Mouse (Mus musculus): Measurements from ENCODE around the gene Spr. TPM values are rescaled to one million over a fixed set of nuclear protein-coding genes. Genes with fewer than 3 reads are reported as not detected.
A peak's percentile ranks its signal among the peaks of the same experiment; 100 is the strongest.
"Not testable (repeated sequence)": the region's sequence is repeated elsewhere in the genome, so short reads cannot be mapped to it uniquely, and the experiment has no call there.

Spr gene
- polyA plus RNA-seq (2016; fragmentation: Nextera tagmentation; extraction: Ambion mirVana), result 57.4 and 59.1 TPM in 2 replicates

DNA sequence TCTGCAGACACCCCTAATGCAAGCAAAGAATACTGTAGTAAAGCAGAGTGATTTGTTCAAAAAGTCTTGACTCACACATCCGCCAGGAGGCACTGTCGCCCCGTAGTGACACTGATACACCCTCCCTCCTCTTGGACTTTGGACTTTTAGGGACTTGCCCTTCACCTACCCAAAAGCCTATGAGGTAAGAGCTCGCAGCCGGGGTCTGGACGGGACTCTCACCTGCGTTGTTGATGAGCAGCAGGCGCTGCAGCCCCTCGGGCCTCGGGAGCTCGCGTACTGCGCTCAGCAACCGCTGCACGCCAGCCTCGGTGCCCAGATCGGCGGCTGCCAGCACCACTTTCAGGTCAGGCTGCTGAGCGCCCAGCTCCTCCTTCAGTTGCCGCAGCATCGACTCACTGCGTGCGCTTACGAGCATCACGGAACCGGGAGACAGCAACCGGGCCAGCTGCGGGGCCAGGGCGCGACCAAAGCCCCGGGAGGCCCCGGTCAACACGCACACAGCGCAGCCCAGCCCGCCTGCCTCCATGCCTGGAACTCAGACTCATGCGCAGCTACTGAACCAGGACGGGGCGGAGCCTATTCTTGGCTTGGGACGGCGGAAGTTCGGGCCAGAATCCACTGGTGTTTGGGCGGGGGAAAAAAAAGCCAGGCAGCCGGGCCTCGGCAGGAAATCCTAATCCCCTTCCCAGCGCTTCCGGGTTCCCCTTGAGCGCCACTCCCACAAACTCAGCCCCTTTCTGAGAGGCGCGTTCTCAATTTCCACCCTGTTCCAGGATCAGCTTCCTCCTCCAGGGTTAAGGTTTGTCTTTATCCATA is at the start of gene Spr:
Gene Spr, minus strand, starts transcription at position 550 of the 819 bp plus-strand sequence.
- H3K4me1 ChIP-seq, result peaks cover 15% of the 10 kb centered on the region
- peak within 1 kb of the TSS; percentile 66 for H3K4me3 ChIP-seq
- under 1% methylated on average over 49 of the region's 49 CpGs for WGBS
- H3K36me3 ChIP-seq (replicated peaks), result peaks cover 19% of the 10 kb centered on the region
- peak; percentile 89 for DNase-seq (ENCODE audit: extremely low spot score, low spot score)
- peak within 1 kb of the TSS; percentile 89 for H3K27ac ChIP-seq
- H3K9me3 ChIP-seq, result no peaks in the 10 kb centered on the region
- no peaks in the 10 kb centered on the region for H3K27me3 ChIP-seq (ENCODE audit: poor library complexity, severe bottlenecking)

DNA sequence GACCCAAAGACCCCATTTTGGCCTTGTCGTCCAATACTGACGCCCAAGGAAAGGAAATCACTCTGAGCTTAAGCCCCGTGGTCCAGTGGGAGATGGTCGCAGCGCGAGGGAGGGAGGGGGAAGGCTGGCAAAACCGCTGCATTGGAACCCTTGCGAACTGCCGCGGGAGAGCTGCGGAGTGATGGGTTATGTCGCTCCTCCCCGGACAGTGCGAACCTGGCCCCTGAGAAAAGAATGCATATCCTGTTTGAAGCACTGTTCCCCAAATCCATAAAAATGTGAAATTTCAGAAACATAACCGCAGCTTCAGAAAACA is 49.1 kb upstream of the Spr start:
- Histone ChIP-seq H3K27me3 (ENCODE audit: poor library complexity, severe bottlenecking) (peaks cover 94% of the 10 kb centered on the region), H3K4me3 (peak overlapping the region; percentile 78), H3K36me3 (replicated peaks) (peaks cover 20% of the 10 kb centered on the region), H3K4me1 (peaks cover 61% of the 10 kb centered on the region), H3K27ac (peak overlapping the region; percentile 94), H3K9me3 (no peaks in the 10 kb centered on the region)
- WGBS, result 1% methylated on average over 15 of the region's 15 CpGs
- peak; percentile 44 for DNase-seq (ENCODE audit: extremely low spot score, low spot score)

DNA sequence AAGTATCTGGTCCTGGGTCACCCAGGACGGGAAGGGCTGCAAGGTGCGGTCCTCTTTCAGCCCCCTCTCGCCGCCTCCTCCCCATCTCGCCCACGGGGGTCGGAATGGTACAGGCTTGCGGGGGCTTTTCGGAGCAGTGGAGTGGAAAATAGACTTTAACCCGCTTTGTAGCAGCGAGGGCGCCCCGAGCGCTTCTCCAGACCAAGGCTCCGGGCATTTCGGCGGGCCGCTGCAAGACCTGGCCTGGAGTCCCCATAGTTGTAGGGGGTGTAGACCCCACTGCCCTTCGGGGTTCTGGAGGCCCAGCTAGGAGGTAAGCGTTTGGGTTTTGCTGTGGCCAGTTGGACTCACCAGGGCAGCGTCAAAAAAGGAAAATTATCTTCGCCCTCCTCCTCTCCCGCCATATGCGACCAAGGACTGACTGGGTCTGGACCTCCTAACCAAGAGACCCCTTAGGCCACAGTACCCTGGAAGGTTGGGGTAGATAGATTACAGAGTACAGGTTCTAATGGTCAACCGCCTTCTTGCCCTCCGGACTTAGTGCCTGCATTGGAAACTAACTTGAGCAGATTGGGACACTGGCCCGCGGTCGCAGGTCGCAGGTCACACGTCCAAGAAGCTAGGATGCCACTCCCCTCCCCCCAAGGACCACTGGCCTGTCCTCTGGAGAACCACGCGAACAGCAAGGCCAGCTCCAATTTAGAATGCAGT is 48.6 kb upstream of the Spr start:
- Histone ChIP-seq H3K4me1 (peaks cover 56% of the 10 kb centered on the region), H3K36me3 (replicated peaks) (peaks cover 15% of the 10 kb centered on the region; the same call in 1 of the 2 replicates), H3K9me3 (no peaks in the 10 kb centered on the region), H3K27ac (peak overlapping the region; percentile 94), H3K4me3 (peak overlapping the region; percentile 78), H3K27me3 (ENCODE audit: poor library complexity, severe bottlenecking) (peaks cover 89% of the 10 kb centered on the region)
- WGBS, result 2% methylated on average over 33 of the region's 33 CpGs
- peak; percentile 75 for DNase-seq (ENCODE audit: extremely low spot score, low spot score)

DNA sequence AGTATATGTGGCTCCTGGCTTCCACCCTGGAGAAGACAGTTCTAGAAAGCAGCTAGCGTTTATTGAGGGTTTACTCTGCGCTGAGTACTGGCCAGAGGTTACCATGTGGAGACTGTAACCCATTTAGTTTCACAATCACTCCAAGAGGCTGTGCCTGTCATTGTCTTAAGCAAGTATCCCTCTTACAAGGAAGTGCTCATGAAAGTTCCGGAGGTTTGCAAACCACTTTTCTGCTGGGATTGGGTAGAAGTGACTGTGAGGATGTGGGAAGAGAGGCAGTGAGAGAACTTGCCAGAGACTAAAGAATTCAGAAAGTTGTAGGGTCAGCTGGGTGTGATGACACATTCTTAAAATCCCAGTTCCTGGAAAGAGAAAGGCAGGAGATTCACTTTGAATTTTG is 46.4 kb upstream of the Spr start:
- no peak overlapping the region for H3K27ac ChIP-seq
- H3K4me3 ChIP-seq, result no peak overlapping the region
- H3K36me3 ChIP-seq (replicated peaks), result no peaks in the 10 kb centered on the region
- DNase-seq (ENCODE audit: extremely low spot score, low spot score), result no peak
- H3K27me3 ChIP-seq (ENCODE audit: poor library complexity, severe bottlenecking), result peaks cover 66% of the 10 kb centered on the region
- 70% methylated on average over 3 of the region's 3 CpGs for WGBS
- peaks cover 38% of the 10 kb centered on the region for H3K4me1 ChIP-seq
- no peaks in the 10 kb centered on the region for H3K9me3 ChIP-seq

DNA sequence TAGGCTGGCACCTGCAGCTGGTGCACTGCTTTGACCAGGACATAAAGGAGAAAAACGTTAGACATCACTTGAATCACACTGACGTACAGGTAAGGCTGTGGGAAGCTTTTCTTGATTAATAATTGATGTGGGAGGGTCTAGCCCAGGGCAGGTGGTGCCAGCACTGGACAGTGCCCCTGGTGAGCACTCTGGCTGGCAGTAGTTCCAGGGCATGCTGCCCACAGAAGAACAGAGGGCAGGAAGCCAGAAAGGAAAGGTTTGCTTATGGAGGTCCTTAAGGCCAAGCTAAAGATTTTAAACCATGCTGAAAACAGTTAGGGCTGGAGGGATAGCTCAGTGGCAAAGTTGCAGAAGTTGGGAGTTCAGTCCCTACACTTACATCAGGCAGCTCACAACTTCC is 42.5 kb upstream of the Spr start:
- H3K27ac ChIP-seq, result no peak overlapping the region
- peaks cover 31% of the 10 kb centered on the region for H3K27me3 ChIP-seq (ENCODE audit: poor library complexity, severe bottlenecking)
- H3K4me1 ChIP-seq, result no peaks in the 10 kb centered on the region
- no peaks in the 10 kb centered on the region for H3K9me3 ChIP-seq
- no peak overlapping the region for H3K4me3 ChIP-seq
- H3K36me3 ChIP-seq (replicated peaks), result no peaks in the 10 kb centered on the region
- 83% methylated on average over 2 of the region's 2 CpGs for WGBS
- no peak for DNase-seq (ENCODE audit: extremely low spot score, low spot score)

DNA sequence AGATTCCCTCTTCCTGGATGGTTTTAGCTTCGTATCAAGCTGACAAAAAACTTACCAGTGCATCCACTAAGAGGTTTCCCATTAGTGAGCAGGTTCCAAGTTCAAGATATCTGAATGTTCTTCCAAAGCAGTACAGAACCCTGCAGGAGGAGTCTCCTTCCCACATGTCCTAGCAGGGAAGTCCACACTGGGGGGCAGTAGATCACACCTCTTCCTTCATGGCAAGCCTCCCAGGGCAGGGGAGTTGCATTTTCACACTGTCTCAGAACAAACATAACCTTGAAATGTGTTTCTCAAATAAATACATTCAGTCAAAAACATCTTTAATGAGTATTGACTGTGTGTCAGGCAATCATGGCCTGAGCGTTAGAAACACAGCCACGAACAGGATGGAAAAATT is 42.0 kb upstream of the Spr start:
- 85% methylated on average over 3 of the region's 3 CpGs for WGBS
- DNase-seq (ENCODE audit: extremely low spot score, low spot score), result no peak
- H3K27me3 ChIP-seq (ENCODE audit: poor library complexity, severe bottlenecking), result peaks cover 28% of the 10 kb centered on the region

DNA sequence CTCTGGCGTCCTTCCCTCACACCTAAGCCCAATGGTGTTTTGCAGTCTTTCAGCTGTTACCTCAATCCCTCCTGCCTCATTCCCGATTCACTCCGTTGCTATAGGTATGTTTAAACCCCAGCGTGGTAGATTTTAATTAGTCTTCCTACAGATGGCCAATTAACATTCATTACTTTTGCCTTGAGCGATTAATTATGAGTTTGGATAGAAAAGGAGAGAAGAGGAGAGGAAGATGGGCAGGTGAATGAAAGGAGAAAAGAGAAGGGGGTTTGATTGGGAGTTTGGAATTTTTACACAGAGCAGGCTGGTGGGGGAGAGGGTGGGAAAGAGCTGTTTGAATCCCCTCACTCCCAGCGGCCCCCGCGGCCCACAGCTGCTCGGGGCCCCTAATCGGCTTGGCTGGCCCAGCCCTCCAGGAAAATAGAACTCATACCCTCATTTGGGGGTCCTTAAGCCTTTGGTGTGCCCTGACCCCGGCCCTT is 27.9 kb upstream of the Spr start:
- DNase-seq (ENCODE audit: extremely low spot score, low spot score), result peak; percentile 73
- Histone ChIP-seq H3K36me3 (replicated peaks) (no peaks in the 10 kb centered on the region), H3K4me1 (peaks cover 63% of the 10 kb centered on the region), H3K9me3 (no peaks in the 10 kb centered on the region), H3K27ac (peak overlapping the region; percentile 86), H3K27me3 (ENCODE audit: poor library complexity, severe bottlenecking) (peaks cover 3% of the 10 kb centered on the region; the same call in 1 of the 2 replicates), H3K4me3 (peak overlapping the region; percentile 40)
- WGBS, result 27% methylated on average over 11 of the region's 11 CpGs

More for the DNA sequence above, 42.0 kb upstream of the Spr start:
- H3K27ac ChIP-seq, result no peak overlapping the region
- H3K9me3 ChIP-seq, result no peaks in the 10 kb centered on the region
- H3K36me3 ChIP-seq (replicated peaks), result no peaks in the 10 kb centered on the region
- H3K4me1 ChIP-seq, result no peaks in the 10 kb centered on the region
- H3K4me3 ChIP-seq, result no peak overlapping the region

DNA sequence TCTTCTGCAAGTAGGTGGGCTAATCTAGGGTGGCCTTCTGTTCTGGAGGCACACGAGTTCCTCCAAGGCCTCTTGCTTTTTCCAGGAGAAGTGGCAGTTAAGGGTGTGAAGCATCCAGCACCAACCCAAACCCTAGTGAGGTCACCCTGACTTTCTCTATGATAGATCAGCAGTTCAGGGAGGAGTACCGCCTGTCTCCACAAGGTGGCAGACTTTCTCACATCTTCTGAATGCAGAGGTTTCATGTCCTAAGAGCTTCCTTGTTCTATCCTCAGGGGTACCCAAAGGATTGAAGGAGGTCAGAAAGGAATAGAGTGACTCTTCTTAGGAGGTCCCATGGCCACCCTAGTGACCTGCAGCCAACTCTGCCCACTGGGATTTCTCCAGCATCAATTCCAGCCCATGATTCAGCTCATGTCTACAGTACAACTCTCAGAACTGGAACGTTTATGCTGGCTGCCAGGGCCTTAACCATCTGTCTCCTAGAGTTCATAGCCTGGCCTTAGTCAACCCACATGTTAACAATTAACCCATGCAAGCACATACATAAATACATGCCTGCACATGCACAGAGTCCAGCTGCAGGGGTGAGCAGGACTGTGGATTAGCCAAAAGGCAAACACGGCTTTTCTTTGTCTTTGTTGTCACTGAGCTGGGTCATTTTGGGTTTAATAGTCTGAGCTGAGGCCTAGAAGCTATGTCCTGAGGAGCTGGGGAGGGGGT is 22.8 kb upstream of the Spr start:
- WGBS, result 36% methylated on average over 4 of the region's 4 CpGs
- H3K27ac ChIP-seq, result peak overlapping the region; percentile 69
- peaks cover 11% of the 10 kb centered on the region for H3K27me3 ChIP-seq (ENCODE audit: poor library complexity, severe bottlenecking)

DNA sequence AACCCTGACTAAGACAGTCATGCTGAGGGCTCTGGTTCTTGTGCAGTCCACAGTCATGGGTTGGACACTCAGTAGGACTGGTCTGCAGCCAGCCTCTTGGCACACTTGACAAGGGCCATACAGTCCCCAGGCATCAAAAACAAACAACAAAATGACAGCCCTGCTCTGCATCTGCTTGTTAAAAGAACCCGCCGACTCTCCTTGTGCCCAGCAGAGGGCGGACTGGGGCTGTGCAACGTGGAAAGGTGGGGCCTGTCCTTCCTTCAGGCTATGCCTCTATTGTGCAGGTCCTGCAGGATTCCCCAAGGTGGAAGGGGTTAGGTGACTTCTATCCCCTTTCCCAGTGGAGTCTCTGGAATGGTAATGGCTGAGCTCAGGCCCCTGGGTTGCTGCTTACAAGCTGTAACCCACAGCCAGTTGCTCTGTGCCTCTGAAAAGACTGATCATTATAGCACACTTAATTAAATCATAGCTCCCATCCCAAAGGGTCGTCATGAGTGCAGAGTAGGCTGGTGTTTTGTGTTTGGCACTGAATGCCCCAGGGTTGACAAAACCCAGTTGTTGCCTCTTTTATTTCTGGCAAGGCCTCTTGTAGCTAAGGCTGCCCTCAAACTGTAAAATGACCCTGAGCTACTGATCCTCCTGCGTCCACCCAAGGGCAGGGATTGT is 21.7 kb upstream of the Spr start:
- H3K36me3 ChIP-seq (replicated peaks); H3K27ac ChIP-seq; H3K4me3 ChIP-seq; H3K9me3 ChIP-seq; H3K27me3 ChIP-seq (ENCODE audit: poor library complexity, severe bottlenecking): not testable (repeated sequence)
- WGBS, result 20% methylated on average over 6 of the region's 6 CpGs
- peak; percentile 55 for DNase-seq (ENCODE audit: extremely low spot score, low spot score)
- peaks cover 69% of the 10 kb centered on the region for H3K4me1 ChIP-seq

More for the DNA sequence above, 22.8 kb upstream of the Spr start:
- H3K4me1 ChIP-seq, result peaks cover 69% of the 10 kb centered on the region
- H3K9me3 ChIP-seq, result no peaks in the 10 kb centered on the region
- no peak overlapping the region for H3K4me3 ChIP-seq
- peak; percentile 80 for DNase-seq (ENCODE audit: extremely low spot score, low spot score)
- no peaks in the 10 kb centered on the region for H3K36me3 ChIP-seq (replicated peaks)

DNA sequence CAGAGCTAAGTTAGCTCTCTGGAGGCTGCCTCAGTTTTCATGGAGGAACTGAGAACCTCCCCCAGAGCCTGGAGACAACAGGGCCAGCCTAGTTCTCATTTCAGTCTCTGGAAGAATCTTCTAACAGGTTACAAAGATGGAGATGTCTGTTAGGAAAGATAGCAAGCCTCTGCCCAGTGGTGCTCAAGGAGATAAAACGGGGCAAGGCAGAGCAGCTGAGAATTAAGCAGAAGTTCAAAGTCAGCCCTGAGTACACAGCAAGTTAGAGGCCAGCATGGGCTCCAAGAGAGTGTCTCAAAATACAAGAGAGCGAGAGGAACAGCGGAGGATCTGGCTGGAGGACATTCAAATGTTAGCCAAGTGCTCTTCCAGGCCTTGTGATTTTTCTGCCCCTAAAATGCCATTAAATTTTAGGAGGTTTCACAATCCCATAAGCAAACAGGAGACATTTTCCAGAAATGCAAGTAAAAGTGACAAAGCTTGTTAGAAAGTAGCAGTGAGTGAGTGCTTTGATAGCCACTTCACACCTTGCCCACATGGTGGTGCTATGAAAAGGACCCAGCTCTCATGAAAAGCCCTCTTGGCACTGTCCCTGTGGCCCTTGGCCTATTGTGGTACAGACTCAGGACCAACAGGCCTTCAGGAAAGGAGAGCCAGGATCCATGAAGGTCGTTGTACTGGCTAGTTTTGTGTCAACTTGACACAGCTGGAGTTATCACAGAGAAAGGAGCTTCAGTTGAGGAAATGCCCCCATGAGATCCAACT is 20.7 kb upstream of the Spr start:
- DNase-seq (ENCODE audit: extremely low spot score, low spot score), result not testable (repeated sequence)
- WGBS, result 76% methylated on average over 4 of the region's 4 CpGs

DNA sequence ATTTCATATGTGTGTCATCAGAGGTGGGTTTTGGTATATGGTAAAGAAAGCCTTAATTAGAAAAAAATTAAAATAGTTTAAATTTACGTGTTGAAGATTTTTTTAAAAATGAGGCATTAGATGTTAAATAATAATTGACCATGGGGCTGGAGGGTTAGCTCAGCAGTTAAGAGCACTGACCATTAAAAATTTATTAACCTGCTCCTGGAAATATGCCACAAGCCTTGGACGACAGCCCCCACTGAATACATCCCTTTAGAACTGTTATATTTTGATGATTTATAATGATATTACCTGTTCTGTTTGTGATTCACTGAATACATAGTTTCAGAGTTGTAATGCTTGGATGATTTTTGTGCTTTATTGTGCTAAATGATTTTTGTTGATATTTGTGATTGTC is 19.0 kb upstream of the Spr start:
- not testable (repeated sequence) for H3K9me3 ChIP-seq; H3K27ac ChIP-seq; H3K4me3 ChIP-seq; H3K27me3 ChIP-seq (ENCODE audit: poor library complexity, severe bottlenecking); H3K36me3 ChIP-seq (replicated peaks); DNase-seq (ENCODE audit: extremely low spot score, low spot score)
- peaks cover 52% of the 10 kb centered on the region for H3K4me1 ChIP-seq
- WGBS, result 83% methylated on average over 2 of the region's 2 CpGs

More for the DNA sequence above, 20.7 kb upstream of the Spr start:
- peaks cover 65% of the 10 kb centered on the region for H3K4me1 ChIP-seq
- H3K36me3 ChIP-seq (replicated peaks); H3K27ac ChIP-seq; H3K4me3 ChIP-seq; H3K9me3 ChIP-seq; H3K27me3 ChIP-seq (ENCODE audit: poor library complexity, severe bottlenecking): not testable (repeated sequence)

Measured in forebrain, embryonic 10.5 days (tissue).